Mouse (Mus musculus) embryonic fibroblast, embryonic 13.5 days (primary cell): Measurements from ENCODE around the gene Simc1.

Experiments used
- CTCF ChIP-seq: IDR thresholded peaks from 2 replicates; pipeline ENCODE4 v1.5.1; 2011; ENCODE audit warnings: mild to moderate bottlenecking, control low read depth, low read length, moderate library complexity, borderline replicate concordance; ENCODE audit not compliant: insufficient read depth
- POLR2A ChIP-seq: IDR thresholded peaks from 2 replicates; pipeline ENCODE4 v1.6.1; 2011; ENCODE audit warnings: low read depth, mild to moderate bottlenecking, control low read depth, low read length, moderate library complexity

DNA sequence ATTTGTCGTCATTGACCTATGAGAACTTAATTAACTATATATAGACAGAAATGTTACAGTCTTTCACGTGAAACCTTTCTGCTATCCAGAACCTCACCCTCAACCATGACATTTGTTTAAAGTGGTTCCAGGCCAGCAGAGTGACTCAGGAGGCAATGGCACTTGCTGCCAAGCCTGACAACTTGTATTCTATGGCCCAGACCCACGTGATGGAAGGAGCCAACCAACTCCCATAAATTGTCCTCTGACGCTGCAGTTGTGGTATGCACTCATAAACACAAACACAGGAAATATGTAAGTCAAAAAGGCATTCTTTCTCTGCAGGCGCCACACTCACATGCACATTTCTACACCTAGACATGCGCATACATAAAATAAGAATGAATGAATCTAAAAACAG is 23.6 kb downstream of the Simc1 start:
- TF ChIP-seq POLR2A (no peak), CTCF (no peak)
